Mouse (Mus musculus): ENCODE data around the gene Fam206a.

- TF ChIP-seq POLR2A (IDR thresholded peaks at IDR 0.05; ENCODE audit: extremely low read depth, insufficient read depth, low read length) (no peak), CTCF (IDR thresholded peaks at IDR 0.05; ENCODE audit: low read depth, low read length) (no peak)
These were observed 29.9 kb downstream of the Fam206a start for GRCm38 (mm10) chr4:56831998-56832397.
